Mouse (Mus musculus) skeletal muscle tissue, postnatal 0 days (tissue): ENCODE measurements around the gene Camk2g. TPM values are rescaled to one million over a fixed set of nuclear protein-coding genes. Genes with fewer than 3 reads are reported as not detected.

Source experiments
- microRNA-seq, 2 experiments: library from miRNA; unstranded; fragments of <30 nt; microRNA quantifications; one replicate each; pipeline ENCODE4; 2016
- polyA plus RNA-seq: library from polyadenylated mRNA; unstranded; fragments of >200 nt; fragmentation: Nextera tagmentation; extraction: Ambion mirVana; gene quantifications from 2 replicates; pipeline ENCODE4 v1.2.1, GENCODE M21; 2015

Gene Camk2g
- polyA plus RNA-seq = 58.1 and 68.5 TPM in 2 replicates

GRCm38 (mm10) chr14:20793758-20794531 is at the start of gene Camk2g:
Gene Camk2g (minus strand): TSS chr14:20794088.

DNA sequence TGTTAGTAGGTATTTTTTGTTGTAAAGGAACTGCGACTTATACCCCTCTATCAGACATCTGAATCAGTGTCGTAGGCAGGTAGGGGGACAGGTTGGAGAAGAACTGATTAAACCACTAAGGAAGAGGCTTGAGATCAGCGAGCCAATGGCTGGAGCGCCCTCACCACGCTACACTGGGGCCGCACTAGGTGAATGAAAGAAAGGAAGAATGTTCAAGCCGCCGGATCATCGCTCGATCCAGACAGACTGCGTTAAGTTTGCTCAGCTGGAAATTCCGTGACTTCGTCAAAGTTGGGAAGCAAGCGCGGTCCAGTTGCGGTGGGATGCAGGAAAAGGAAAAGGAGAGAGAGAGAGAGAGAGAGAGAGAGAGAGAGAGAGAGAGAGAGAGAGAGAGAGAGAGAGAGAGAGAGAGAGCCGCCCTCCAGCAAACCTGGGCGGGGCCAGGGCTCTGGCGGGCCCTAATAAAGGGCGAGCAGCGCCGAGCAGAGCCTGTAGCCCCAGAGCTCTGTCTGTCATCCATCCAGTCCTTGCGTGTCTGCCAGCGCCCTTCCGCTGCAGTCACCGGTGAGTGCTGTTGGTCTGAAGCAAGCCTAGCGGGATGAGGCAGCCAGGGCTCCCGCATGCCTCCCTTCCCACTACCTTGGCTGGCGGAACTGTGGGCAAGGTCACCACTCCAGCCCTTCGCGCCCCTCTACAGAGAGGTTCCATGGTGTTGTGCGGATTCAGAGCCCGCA is 42.5 kb upstream of the Camk2g start, which contains the start of gene Plau:
Gene Plau (plus strand): TSS at position 490 of the 734 bp plus-strand sequence.

DNA sequence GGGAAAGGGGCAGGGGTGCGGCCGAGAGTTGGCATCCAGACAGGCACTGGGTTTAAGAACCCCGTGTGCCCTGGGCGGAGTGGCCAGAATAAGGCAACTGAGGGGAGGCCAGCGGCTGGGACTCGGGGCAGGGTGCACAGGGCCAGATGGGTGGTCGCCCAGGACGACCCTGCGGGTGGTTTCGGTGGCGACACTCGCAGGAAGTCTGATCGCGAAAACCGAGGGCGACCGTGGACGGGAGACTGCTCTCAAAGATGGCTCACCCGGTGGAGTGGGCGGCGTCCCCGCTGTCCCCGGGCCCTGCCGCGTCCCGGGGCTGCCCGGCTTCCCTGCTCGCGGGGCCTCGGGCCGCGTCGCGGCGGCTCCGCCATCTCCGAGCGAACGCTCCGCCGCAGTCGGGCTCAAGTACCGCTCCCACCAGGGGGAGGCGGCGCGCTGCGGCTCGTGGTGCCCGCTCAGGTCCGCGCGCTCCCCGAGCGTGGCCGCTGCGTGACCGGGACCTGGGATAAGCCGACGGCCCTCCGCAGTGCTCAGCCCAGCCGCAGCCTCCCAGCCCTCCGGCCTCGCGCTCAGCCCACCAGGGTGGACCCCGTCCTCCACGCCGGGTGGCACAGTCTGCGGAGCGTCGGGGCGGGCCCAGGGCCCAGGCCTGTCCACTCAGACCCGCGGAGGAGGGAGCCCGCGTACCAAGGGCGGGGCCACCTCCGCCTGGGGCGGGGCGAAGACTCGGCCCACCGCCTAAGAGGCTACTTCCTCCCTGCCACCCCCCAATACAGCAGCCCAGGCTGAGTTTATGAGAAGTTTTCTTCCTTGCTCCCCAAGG is 59.7 kb downstream of the Camk2g start, which contains the start of gene Ndst2:
Gene Ndst2 (minus strand): TSS at position 611 of the 823 bp plus-strand sequence.

DNA sequence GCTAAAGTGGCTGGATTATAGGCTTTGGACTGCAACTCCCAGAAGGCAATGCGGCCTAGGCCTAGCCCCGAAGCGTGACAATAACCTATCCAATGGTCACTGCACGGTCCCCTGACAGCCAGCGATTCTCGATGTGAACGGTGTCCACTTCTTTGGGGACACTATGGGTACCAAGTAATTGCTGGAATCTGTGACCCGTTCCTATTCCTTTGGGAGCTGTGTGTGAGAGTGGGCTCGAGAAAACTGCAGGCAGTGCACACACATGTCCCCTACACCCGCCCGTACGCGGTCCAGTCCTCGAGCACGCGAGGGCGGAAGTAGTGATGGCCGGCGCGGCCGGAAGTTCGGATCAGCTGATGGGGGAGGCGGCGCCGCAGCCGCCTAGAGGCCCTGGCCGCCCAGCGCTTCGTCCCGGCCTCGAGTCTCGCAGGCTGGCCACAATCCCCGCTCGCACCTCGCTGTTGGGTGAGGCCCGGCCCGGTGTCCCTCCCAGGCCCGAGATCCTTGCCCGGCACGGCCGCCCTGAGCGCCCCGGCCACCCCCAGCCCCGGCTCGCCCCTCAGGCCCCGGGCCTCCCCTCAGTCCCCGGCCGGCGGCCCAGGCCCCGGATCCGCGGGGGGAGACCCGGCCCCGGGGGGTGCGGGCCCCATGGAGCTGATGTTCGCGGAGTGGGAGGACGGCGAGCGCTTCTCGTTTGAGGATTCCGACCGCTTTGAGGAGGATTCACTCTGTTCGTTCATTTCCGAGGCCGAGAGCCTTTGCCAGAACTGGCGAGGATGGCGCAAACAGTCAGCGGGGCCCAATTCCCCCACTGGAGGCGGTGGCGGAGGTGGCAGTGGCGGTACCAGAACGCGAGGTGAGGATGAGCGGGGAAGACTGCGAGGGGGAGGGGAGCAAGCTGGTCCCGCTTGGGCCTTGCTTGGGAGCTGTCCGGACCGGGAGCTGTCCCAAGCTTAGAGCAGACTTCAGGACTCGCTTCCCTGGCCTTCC is 86.4 kb downstream of the Camk2g start, which contains the start of gene Zswim8:
Gene Zswim8 (plus strand): TSS at position 352 of the 990 bp plus-strand sequence.

DNA sequence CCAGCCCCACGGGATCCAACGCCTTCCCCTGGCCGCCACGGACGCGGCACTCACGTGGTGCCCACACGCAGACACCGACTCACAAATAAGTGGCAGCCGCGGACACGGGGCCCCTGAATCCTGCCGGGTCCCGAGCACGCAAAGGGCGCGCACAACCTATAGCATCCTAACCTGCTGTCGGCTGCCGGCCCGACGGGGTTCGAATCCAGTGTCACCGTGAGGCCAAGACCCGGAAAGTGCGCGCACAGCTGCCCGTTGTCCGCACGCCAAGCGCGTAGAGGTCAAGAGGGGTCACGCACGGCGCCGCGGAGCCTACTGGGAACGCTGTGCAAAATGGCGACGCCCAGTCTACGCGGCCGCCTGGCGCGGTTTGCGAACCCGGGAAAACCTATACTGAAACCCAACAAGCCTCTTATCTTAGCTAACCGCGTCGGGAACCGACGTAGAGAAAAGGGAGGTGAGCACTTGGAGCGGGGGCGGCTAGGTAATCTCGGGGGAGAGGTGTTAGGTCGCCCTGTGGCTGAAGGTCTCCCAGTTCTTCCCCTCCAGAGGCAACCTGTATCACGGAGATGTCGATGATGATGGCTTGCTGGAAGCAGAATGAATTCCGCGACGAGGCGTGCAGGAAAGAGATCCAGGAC is 91.0 kb downstream of the Camk2g start, which contains the start of gene Chchd1:
Gene Chchd1 (plus strand): TSS at position 266 of the 641 bp plus-strand sequence.

GRCm38 (mm10) chr14:20694884-20695760 is 98.8 kb downstream of the Camk2g start, which contains the start of gene Fut11:
Gene Fut11 (plus strand): TSS chr14:20694968.

Small RNA genes within 50 kb of the gene (microRNA-seq; reads per million reads assigned to microRNA genes)
- 0.61 to 1.1 reads per million in 2 experiments for gene Mir6946

Other genes starting within 250 kb of the Camk2g start
- 37.6 and 51.1 TPM in 2 replicates for gene Ppp3cb, start 247.5 kb downstream of the Camk2g start, polyA plus RNA-seq
- 1.8 and 2.3 TPM in 2 replicates for gene Usp54, start 153.0 kb downstream of the Camk2g start, polyA plus RNA-seq
- gene Myoz1, start 137.5 kb downstream of the Camk2g start, polyA plus RNA-seq = 1,828 and 2,171 TPM in 2 replicates
- gene Synpo2l, start 125.7 kb downstream of the Camk2g start, polyA plus RNA-seq = 124 and 130 TPM in 2 replicates
- 31.6 and 33.9 TPM in 2 replicates for gene Sec24c, start 119.8 kb downstream of the Camk2g start, polyA plus RNA-seq
- 15.7 and 16.4 TPM in 2 replicates for gene Fut11, start 99.1 kb downstream of the Camk2g start, polyA plus RNA-seq
- gene Chchd1, start 91.1 kb downstream of the Camk2g start, polyA plus RNA-seq = 181 and 199 TPM in 2 replicates
- gene Zswim8, start 86.5 kb downstream of the Camk2g start, polyA plus RNA-seq = 12.3 and 14.6 TPM in 2 replicates
- gene Ndst2, start 59.5 kb downstream of the Camk2g start, polyA plus RNA-seq = 15.6 and 17.2 TPM in 2 replicates
- 2.6 and 3.1 TPM in 2 replicates for gene Plau, start 42.6 kb upstream of the Camk2g start, polyA plus RNA-seq
- gene Vcl, start 135.3 kb upstream of the Camk2g start, polyA plus RNA-seq = 52.9 and 53.5 TPM in 2 replicates